Mouse (Mus musculus) urinary bladder, adult 2 months (tissue): ENCODE measurements around the gene Casp7. TPM values are rescaled to one million over a fixed set of nuclear protein-coding genes. Genes with fewer than 3 reads are reported as not detected.

ENCODE experiments used
- DNase-seq: peaks from one replicate; pipeline ENCODE4 v3.0.0; 2022; ENCODE audit warnings: low spot score
- polyA plus RNA-seq: library from polyadenylated mRNA; depleted of rRNA; stranded (reverse); fragments of >200 nt; gene quantifications from 2 replicates; pipeline ENCODE4 v1.2.3, GENCODE M21; 2012; rRNA removed

Casp7 gene
- polyA plus RNA-seq, 1 experiment: 16.7 TPM

GRCm38 (mm10) chr19:56470286-56471020 lies 73.5 kb downstream of the Casp7 start:
- no peak for DNase-seq

DNA sequence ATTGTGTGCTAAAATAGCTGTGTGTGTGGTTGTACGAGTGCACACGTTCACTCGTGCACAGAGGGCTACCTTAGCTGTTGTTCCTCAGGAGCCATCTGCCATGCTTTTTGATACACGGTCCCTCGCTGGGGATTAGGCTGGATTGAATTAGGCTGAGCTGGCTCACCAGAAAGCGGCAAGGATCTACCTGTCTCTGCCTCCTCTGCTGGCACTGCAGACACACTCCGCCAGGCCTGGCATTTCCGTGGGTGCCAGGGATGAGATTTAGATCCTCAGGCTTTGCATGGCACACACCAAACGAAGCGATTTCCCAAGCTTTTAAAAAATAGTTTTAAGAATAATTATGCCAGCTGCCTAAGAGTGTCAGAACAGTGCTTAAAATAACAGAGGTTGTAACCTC lies 75.0 kb downstream of the Casp7 start:
- no peak for DNase-seq

- DNase-seq: no peak
Measured at GRCm38 (mm10) chr19:56474869-56475550, 78.1 kb downstream of the Casp7 start.

- no peak for DNase-seq
Measured at GRCm38 (mm10) chr19:56476546-56476945, 79.6 kb downstream of the Casp7 start.

DNA sequence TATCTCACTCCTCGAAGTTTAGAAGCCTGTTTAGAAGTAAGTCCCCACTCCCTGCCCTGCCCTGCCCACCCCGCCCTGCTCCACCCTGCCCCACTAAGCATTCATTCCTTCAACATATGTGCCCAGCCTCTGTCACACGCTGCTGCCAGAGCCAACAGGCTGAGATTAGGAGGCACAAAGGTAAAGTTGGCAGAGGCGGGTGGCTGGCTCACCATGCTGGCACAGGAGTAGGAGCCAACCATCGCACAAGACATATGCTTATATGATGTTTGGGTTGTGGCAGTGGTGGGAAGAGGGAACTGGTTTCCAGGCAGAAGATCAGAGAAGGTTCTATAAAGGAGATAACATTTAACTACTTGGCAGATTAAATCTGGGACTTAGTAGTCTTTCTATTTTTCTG lies 80.3 kb downstream of the Casp7 start:
- no peak for DNase-seq

- DNase-seq: no peak
Measured at GRCm38 (mm10) chr19:56477832-56478231, 80.9 kb downstream of the Casp7 start.

DNA sequence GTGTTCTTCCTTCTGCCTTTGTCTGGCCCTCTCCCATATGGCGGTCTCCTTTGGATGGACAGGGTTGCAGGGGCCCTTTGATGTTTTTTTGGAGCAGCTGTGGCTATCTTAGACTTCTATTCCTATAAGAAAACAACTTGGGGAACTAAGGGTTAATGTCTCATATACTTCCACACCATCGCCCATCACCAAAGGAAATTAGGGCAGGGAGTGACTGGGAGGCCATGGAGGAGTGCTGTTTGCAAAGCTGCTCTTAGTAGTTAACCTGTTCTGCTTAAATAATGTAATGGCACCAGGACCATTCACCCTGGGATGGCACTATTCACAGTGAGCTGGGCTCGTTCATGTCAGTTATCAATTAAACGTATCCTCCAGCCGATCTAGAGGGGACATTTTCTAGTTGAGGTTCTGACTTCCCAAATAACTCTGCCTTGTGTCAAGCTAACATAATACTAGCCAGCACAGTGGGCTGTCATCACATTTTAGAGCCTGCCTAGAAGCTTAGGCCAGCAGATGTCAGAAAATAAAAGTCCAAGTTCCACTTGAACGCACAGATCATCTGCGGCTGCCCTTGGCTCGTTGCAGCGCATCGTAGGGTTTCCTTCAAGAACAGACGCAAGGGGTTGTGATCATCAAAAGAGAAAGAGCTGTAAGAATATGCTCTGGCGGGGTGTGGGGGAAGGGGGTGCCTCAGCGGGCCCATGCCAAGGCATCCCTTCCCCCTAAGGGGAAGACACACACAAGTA lies 87.9 kb downstream of the Casp7 start:
- no peak for DNase-seq

GRCm38 (mm10) chr19:56485376-56486271 lies 88.7 kb downstream of the Casp7 start:
- no peak for DNase-seq

DNA sequence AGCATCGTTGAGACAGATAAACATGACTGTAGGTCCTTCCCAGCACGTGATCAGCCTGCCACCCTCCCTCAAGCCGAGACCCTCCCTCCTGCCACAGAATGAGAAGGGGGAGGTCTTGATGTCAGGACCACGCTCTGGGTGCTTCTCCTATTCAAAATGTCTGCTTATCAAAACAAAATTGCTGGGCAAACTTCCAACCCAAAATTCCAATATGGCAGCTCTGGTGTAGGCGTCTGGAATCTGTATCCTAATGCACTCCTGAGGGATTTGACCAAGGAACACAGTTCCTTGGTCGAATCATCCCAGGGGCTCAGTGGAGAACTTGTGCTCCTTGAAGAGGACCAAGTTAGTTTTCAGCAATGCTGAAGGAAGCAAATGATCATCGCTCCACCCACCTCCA lies 90.0 kb downstream of the Casp7 start:
- DNase-seq: no peak

DNA sequence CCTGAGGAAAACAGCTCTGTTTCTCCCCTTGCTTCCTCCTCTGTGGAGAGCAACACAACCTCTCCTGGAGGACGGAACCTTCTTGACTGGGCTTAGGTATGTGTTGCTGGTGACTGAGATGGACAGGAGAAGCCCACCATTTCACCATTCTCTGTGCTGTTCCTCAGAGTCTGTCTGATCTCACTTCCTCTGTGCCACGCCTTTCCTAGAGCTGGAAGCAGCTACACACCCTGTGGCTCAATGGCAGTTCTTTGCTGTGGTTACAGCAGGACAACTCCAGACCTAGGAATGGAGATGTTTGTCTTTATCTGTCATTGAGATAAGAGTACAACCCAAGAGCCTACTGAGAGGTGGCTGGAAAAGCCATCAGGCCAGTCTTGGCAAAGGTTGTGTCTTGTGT lies 90.4 kb downstream of the Casp7 start:
- DNase-seq: no peak

- DNase-seq: no peak
Measured at GRCm38 (mm10) chr19:56489601-56490000, 92.7 kb downstream of the Casp7 start.

Other genes starting within 250 kb of the Casp7 start
- gene Habp2, start 110.0 kb upstream of the Casp7 start, polyA plus RNA-seq: 0.10 TPM in 1 of 2 replicates, not detected in the other
- gene Nrap, start 7.1 kb upstream of the Casp7 start, polyA plus RNA-seq: 0.11 and 0.16 TPM in 2 replicates
- 1.1 and 1.4 TPM in 2 replicates for gene Plekhs1, start 64.5 kb downstream of the Casp7 start, polyA plus RNA-seq
- 8.6 and 9.5 TPM in 2 replicates for gene Dclre1a, start 151.1 kb downstream of the Casp7 start, polyA plus RNA-seq
- 12.1 and 12.7 TPM in 2 replicates for gene Nhlrc2, start 151.1 kb downstream of the Casp7 start, polyA plus RNA-seq